Mouse (Mus musculus): ENCODE data around the gene Hint3. TPM values are rescaled to one million over a fixed set of nuclear protein-coding genes. Genes with fewer than 3 reads are reported as not detected.

Gene Hint3
- polyA plus RNA-seq, 1 experiment from 2014 or later = 26.1 TPM

DNA sequence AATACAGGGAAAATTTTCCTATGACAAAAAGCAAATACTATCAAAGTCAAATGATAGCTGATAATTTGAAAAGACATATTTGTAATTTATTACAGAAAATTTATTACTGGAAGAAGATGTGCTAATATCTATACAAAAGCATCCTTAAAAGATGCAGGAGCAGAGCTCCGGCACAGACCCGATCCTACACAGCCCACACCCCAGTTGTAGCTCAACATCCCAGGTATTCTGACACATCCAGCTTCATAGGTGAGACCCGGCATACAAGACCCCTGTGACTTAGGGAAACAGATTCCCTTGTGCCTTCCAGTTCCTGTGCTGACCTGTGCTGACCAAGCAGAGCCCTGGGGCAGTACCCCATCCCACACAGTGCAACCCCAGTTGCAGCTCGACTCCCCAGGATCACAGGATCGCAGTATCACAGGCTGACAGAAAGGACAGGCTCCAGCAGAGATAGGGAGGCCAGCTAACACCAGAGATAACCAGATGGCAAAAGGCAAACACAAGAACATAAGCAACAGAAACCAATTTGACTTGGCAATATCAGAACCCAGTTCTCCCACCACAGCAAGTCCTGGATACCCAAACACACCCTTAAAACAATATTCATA lies 51.7 kb downstream of the Hint3 start:
- no peak overlapping the region for H3K4me3 ChIP-seq (ENCODE audit: low read depth, low read length)
- WGBS (ENCODE audit: insufficient replicate concordance) = 81% methylated on average over 5 of the region's 5 CpGs
- H3K27me3 ChIP-seq (ENCODE audit: control insufficient read depth, insufficient read depth, low read length) = no peaks in the 10 kb centered on the region
- no peak overlapping the region for H3K9ac ChIP-seq (ENCODE audit: low read depth, low read length)
- ATAC-seq (replicated peaks; ENCODE audit: insufficient number of reproducible peaks, low FRiP score, low TSS enrichment) = 0 out of 2 replicates have a peak, but pooled peaks have one; percentile 71
- no peaks in the 10 kb centered on the region for H3K36me3 ChIP-seq (ENCODE audit: control insufficient read depth, insufficient read depth, low read length)
- no peak overlapping the region for H3K4me2 ChIP-seq
- no peaks in the 10 kb centered on the region for H3K4me1 ChIP-seq (ENCODE audit: control insufficient read depth, insufficient read depth, low read length)
- H3K27ac ChIP-seq (ENCODE audit: low read depth, low read length) = no peak overlapping the region
- no peaks in the 10 kb centered on the region for H3K9me3 ChIP-seq (replicated peaks; ENCODE audit: control insufficient read depth, low read length)

DNA sequence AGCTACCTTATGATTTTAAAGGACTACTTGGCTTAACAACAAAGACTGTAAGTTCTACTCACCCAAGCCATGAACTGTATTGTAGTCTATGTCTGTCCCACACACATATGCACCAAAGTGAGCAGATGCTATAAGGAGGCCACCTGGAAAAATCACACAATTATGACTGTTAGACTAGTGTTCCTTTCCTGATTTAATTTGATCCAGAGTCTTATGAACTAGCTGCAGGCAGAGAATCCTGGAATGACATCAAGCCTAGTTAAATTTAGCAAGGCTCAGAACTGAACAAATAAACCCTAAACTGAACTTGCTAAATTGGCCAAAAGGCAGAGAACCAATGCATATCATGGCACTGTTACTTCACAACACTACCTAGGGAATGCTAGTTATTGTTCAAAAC lies 63.1 kb downstream of the Hint3 start:
- no peak for ATAC-seq (replicated peaks; ENCODE audit: insufficient number of reproducible peaks, low FRiP score, low TSS enrichment)
- H3K36me3 ChIP-seq (ENCODE audit: control insufficient read depth, insufficient read depth, low read length) = peaks cover 13% of the 10 kb centered on the region
- H3K4me2 ChIP-seq = no peak overlapping the region
- no peak overlapping the region for H3K27ac ChIP-seq (ENCODE audit: low read depth, low read length)
- no peak overlapping the region for H3K9ac ChIP-seq (ENCODE audit: low read depth, low read length)
- no peaks in the 10 kb centered on the region for H3K9me3 ChIP-seq (replicated peaks; ENCODE audit: control insufficient read depth, low read length)
- no peaks in the 10 kb centered on the region for H3K27me3 ChIP-seq (ENCODE audit: control insufficient read depth, insufficient read depth, low read length)
- H3K4me1 ChIP-seq (ENCODE audit: control insufficient read depth, insufficient read depth, low read length) = no peaks in the 10 kb centered on the region
- no peak overlapping the region for H3K4me3 ChIP-seq (ENCODE audit: low read depth, low read length)

DNA sequence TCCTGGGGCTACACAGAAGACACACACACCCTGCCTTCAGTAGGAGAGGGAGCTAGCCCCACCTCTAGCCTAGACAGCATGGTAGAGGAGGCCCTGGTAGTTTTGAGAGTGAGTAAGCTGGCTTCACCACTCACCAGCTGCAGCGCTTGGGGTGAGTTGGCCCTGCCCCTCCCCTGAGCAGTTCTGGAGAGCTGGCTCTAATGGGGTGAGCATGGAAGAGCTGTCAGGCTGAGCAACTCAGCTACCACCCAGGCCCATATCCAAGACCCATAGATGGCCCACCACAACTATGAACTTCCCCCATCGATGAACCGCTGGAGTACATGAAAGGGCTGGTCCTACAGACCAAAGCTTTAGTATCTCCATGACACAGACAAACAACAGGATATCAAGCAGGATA lies 64.8 kb downstream of the Hint3 start:
- H3K27ac ChIP-seq (ENCODE audit: low read depth, low read length) = no peak overlapping the region
- H3K9me3 ChIP-seq (replicated peaks; ENCODE audit: control insufficient read depth, low read length) = no peaks in the 10 kb centered on the region
- H3K9ac ChIP-seq (ENCODE audit: low read depth, low read length) = no peak overlapping the region
- H3K4me1 ChIP-seq (ENCODE audit: control insufficient read depth, insufficient read depth, low read length) = no peaks in the 10 kb centered on the region
- 0 out of 2 replicates have a peak, but pooled peaks have one; percentile 46 for ATAC-seq (replicated peaks; ENCODE audit: insufficient number of reproducible peaks, low FRiP score, low TSS enrichment)
- no peak overlapping the region for H3K4me3 ChIP-seq (ENCODE audit: low read depth, low read length)
- WGBS (ENCODE audit: insufficient replicate concordance) = 86% methylated on average over 3 of the region's 3 CpGs
- no peaks in the 10 kb centered on the region for H3K27me3 ChIP-seq (ENCODE audit: control insufficient read depth, insufficient read depth, low read length)
- H3K4me2 ChIP-seq = no peak overlapping the region
- peaks cover 18% of the 10 kb centered on the region for H3K36me3 ChIP-seq (ENCODE audit: control insufficient read depth, insufficient read depth, low read length)

Other genes starting within 250 kb of the Hint3 start
- 20.7 and 21.8 TPM in 2 replicates for gene Trmt11, start 28.9 kb downstream of the Hint3 start, polyA plus RNA-seq (2014; fragmentation: Nextera tagmentation; extraction: Ambion mirVana)
- 10.1 and 11.4 TPM in 2 replicates for gene Ncoa7, start 173.7 kb upstream of the Hint3 start, polyA plus RNA-seq (2014; fragmentation: Nextera tagmentation; extraction: Ambion mirVana)
- gene Hey2, start 213.2 kb upstream of the Hint3 start, polyA plus RNA-seq (2014; fragmentation: Nextera tagmentation; extraction: Ambion mirVana) = 23.2 and 29.9 TPM in 2 replicates